Mouse (Mus musculus) liver, adult 2 months (tissue): Measurements from ENCODE around the gene Rtn4rl2.

ENCODE experiments used
- CTCF ChIP-seq: fragments of 200-500 bp; IDR thresholded peaks from 2 replicates; pipeline ENCODE4 v1.5.1; 2011; ENCODE audit warnings: low read depth, low read length, control low read depth
- POLR2A ChIP-seq: fragments of 200-500 bp; IDR thresholded peaks from 2 replicates; pipeline ENCODE4 v1.6.1; 2011; ENCODE audit warnings: low read length, control low read depth; ENCODE audit not compliant: insufficient read depth; ENCODE audit errors: extremely low read depth

GRCm38 (mm10) chr2:84838593-84838949 lies 47.9 kb downstream of the Rtn4rl2 start, which contains the start of gene Slc43a1:
- TF ChIP-seq CTCF (no peak), POLR2A (no peak)
